Mouse (Mus musculus): Measurements from ENCODE around the gene Pdpk1. TPM values are rescaled to one million over a fixed set of nuclear protein-coding genes. Genes with fewer than 3 reads are reported as not detected.
A peak's percentile ranks its signal among the peaks of the same experiment; 100 is the strongest.

Pdpk1 gene
- polyA plus RNA-seq, 1 experiment from 2014 or later, result 68.9 TPM

DNA sequence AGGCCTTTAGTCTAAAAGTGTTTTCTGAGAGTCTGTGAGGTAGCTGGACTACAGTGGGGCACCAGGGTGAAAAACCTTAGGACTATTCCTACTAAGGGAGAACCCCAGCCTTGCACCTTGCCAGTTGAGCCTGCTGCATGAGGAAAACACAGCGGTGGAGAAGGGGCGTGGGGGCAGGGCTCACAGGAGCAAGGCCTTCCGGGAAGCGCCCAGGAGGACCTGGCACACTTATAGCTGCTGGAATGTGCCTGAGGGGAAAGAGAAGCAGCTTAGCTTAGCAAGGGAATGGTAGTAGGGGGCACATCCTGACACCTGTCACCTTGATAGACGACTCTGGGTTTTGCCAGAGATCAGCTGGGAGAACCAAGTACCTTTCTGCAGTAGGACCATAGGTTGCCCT is 10.7 kb upstream of the Pdpk1 start:
- Histone ChIP-seq H3K36me3 (peaks cover 23% of the 10 kb centered on the region), H3K4me3 (replicated peaks) (no peak overlapping the region), H3K4me1 (peaks cover 29% of the 10 kb centered on the region), H3K27ac (replicated peaks) (no peak overlapping the region), H3K27me3 (replicated peaks) (no peaks in the 10 kb centered on the region), H3K4me2 (no peak overlapping the region), H3K9me3 (replicated peaks) (no peaks in the 10 kb centered on the region), H3K9ac (replicated peaks) (no peak overlapping the region)
- WGBS, result 87% methylated on average over 5 of the region's 5 CpGs
- no peak for ATAC-seq (ENCODE audit: low FRiP score)

GRCm38 (mm10) chr17:24157526-24157925 is 6.8 kb upstream of the Pdpk1 start:
- 93% methylated on average over 4 of the region's 4 CpGs for WGBS
- Histone ChIP-seq H3K9ac (replicated peaks) (no peak overlapping the region), H3K27me3 (replicated peaks) (no peaks in the 10 kb centered on the region), H3K4me2 (no peak overlapping the region), H3K36me3 (peaks cover 26% of the 10 kb centered on the region), H3K9me3 (replicated peaks) (no peaks in the 10 kb centered on the region), H3K4me3 (replicated peaks) (no peak overlapping the region), H3K4me1 (peaks cover 9% of the 10 kb centered on the region), H3K27ac (replicated peaks) (no peak overlapping the region)
- no peak for ATAC-seq (ENCODE audit: low FRiP score)

DNA sequence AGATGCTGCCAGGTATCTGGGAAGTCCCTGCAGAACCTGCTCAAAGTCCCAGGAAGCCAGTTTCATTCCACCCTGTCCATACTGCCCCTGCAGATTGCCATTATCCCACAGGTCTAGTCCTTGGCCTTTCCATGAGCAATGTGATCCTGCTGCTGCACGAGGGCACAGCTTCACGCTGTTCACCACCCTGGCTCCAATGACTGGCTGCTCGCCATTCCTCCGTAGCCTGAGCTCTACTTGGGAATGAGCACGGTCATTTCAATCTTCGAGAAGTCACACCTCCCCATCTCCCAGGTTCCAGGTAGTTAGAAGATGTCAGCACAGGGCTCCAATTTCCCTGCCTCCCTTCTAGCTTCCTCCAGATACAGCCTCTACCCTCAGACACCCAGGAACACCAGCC is 6.4 kb upstream of the Pdpk1 start:
- no peak overlapping the region for H3K9ac ChIP-seq (replicated peaks)
- no peaks in the 10 kb centered on the region for H3K27me3 ChIP-seq (replicated peaks)
- no peak overlapping the region for H3K27ac ChIP-seq (replicated peaks)
- ATAC-seq (ENCODE audit: low FRiP score), result no peak
- H3K4me2 ChIP-seq, result no peak overlapping the region
- H3K4me1 ChIP-seq, result peaks cover 8% of the 10 kb centered on the region
- 93% methylated on average over 6 of the region's 6 CpGs for WGBS
- H3K9me3 ChIP-seq (replicated peaks), result no peaks in the 10 kb centered on the region
- peaks cover 26% of the 10 kb centered on the region for H3K36me3 ChIP-seq
- no peak overlapping the region for H3K4me3 ChIP-seq (replicated peaks)

GRCm38 (mm10) chr17:24156394-24156793 is 5.7 kb upstream of the Pdpk1 start:
- Histone ChIP-seq H3K9me3 (replicated peaks) (no peaks in the 10 kb centered on the region), H3K27ac (replicated peaks) (no peak overlapping the region), H3K4me1 (peaks cover 10% of the 10 kb centered on the region), H3K9ac (replicated peaks) (0 out of 2 replicates have a peak overlapping the region, but pooled peaks have one; percentile 7), H3K36me3 (peaks cover 26% of the 10 kb centered on the region), H3K27me3 (replicated peaks) (no peaks in the 10 kb centered on the region), H3K4me3 (replicated peaks) (no peak overlapping the region), H3K4me2 (no peak overlapping the region)
- WGBS, result 86% methylated on average over 3 of the region's 3 CpGs
- ATAC-seq (ENCODE audit: low FRiP score), result no peak

DNA sequence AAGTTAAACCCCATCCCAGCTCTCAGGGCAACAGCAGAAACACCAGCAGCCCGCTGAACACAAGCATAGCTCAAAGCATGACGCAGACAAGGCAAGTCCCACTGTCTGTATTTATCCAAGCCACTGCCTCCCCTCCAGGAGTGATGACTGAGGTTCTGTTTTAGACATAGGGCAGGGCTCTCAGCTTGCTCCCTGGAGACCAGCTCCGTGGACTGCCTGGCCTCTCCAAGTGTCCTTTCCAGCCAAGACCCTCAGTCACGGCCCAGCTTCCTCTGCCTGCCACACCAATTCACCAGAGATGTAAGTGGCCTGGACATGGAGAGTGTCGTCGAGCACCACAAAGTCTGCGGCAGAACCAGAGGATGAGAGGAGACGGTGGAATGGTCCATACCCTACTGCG is 5.0 kb upstream of the Pdpk1 start:
- no peaks in the 10 kb centered on the region for H3K9me3 ChIP-seq (replicated peaks)
- H3K4me3 ChIP-seq (replicated peaks), result no peak overlapping the region
- H3K4me2 ChIP-seq, result no peak overlapping the region
- 91% methylated on average over 9 of the region's 9 CpGs for WGBS
- H3K9ac ChIP-seq (replicated peaks), result no peak overlapping the region
- H3K4me1 ChIP-seq, result peaks cover 9% of the 10 kb centered on the region
- ATAC-seq (ENCODE audit: low FRiP score), result no peak
- H3K27ac ChIP-seq (replicated peaks), result no peak overlapping the region
- H3K36me3 ChIP-seq, result peaks cover 26% of the 10 kb centered on the region
- no peaks in the 10 kb centered on the region for H3K27me3 ChIP-seq (replicated peaks)

DNA sequence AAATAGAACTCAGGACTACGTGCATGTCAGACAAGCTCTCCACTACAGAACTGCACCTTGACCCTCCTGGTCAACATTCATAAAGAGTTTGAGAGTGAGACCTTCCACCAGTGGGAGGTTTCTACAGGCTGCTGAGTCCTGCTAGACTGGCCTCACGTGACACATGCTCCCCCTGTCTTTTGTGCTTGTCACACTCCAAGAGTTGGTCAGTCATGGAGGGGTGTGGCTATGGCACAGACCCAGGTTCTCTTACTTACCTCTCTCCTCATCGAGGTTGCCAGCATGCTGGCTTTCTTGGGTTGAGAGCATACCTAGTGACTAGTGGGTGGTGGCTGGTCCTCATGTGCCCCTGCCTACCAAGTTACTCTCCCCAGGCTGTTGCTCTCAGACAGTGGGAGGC is 3.7 kb upstream of the Pdpk1 start:
- no peaks in the 10 kb centered on the region for H3K27me3 ChIP-seq (replicated peaks)
- no peak overlapping the region for H3K9ac ChIP-seq (replicated peaks)
- peaks cover 9% of the 10 kb centered on the region for H3K4me1 ChIP-seq
- H3K4me3 ChIP-seq (replicated peaks), result no peak overlapping the region
- H3K9me3 ChIP-seq (replicated peaks), result no peaks in the 10 kb centered on the region
- no peak overlapping the region for H3K4me2 ChIP-seq
- ATAC-seq (ENCODE audit: low FRiP score), result no peak
- no peak overlapping the region for H3K27ac ChIP-seq (replicated peaks)
- H3K36me3 ChIP-seq, result peaks cover 26% of the 10 kb centered on the region
- WGBS, result 84% methylated on average over 3 of the region's 3 CpGs

DNA sequence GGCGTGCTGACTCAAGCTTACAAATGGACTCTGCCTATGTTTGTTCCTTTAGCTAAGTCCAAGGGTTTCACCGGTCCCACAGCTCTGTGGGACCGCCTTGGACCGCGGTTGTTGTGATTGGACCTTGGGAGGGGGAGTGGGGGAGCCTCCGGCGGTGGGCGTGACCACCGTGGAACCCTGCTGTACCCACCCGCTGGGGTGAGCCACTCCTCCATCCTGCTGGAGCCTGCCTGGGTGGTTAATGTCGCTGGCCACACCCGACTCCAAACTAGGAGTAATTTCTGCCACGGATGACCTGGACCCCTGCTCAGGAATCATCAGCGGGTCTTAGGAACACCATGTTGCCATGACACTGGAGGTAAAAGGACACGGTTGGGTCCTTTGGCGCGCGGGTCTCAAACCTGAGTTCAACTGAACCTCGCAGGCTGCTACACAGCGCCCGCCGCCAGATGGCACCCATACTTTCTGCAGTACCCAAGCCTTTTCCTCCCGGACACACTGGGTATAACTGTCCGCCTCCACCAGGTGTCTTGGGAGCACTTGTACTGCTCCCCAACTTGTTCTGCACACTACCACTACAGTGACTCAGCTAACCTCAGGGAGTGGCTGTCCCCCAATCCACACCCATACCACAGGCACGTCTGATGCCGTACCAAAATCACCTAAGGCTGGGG is 1.3 kb upstream of the Pdpk1 start:
- Histone ChIP-seq H3K4me1 (peaks cover 9% of the 10 kb centered on the region), H3K4me2 (peak overlapping the region; percentile 73), H3K27ac (replicated peaks) (no peak overlapping the region), H3K36me3 (peaks cover 12% of the 10 kb centered on the region), H3K27me3 (replicated peaks) (no peaks in the 10 kb centered on the region), H3K9me3 (replicated peaks) (no peaks in the 10 kb centered on the region), H3K4me3 (replicated peaks) (peak overlapping the region; percentile 36), H3K9ac (replicated peaks) (peak overlapping the region; percentile 46)
- WGBS, result under 1% methylated on average over 26 of the region's 26 CpGs
- ATAC-seq (ENCODE audit: low FRiP score), result peak; percentile 79

DNA sequence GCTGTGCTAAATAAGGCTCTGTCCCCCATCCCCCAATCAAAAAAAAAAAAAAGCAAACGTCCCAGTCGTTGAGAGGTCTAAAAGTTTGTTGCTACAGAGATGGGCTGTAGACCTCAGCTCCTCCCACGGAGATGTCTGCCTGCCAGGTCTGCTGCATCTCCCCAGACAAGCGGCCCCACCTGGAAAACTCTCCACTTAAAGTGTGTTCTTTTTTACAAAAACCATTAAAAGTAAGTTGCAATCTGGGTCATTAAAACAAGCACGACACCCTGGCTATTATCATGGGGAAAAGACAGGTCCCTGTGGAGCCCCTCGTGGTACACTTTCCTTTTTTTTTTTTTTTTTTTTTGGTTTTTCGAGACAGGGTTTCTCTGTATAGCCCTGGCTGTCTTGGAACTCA is 658 bp upstream of the Pdpk1 start:
- H3K9ac ChIP-seq (replicated peaks), result no peak overlapping the region
- no peaks in the 10 kb centered on the region for H3K27me3 ChIP-seq (replicated peaks)
- ATAC-seq (ENCODE audit: low FRiP score), result no peak
- no peaks in the 10 kb centered on the region for H3K9me3 ChIP-seq (replicated peaks)
- peaks cover 10% of the 10 kb centered on the region for H3K36me3 ChIP-seq
- peak overlapping the region; percentile 36 for H3K4me3 ChIP-seq (replicated peaks)
- peaks cover 9% of the 10 kb centered on the region for H3K4me1 ChIP-seq
- H3K27ac ChIP-seq (replicated peaks), result no peak overlapping the region
- 15% methylated on average over 7 of the region's 7 CpGs for WGBS
- H3K4me2 ChIP-seq, result peak overlapping the region; percentile 73

- Histone ChIP-seq H3K4me2 (no peak overlapping the region), H3K9ac (replicated peaks) (no peak overlapping the region), H3K9me3 (replicated peaks) (no peaks in the 10 kb centered on the region), H3K4me1 (peaks cover 9% of the 10 kb centered on the region), H3K27ac (replicated peaks) (no peak overlapping the region), H3K4me3 (replicated peaks) (no peak overlapping the region), H3K36me3 (no peaks in the 10 kb centered on the region), H3K27me3 (replicated peaks) (no peaks in the 10 kb centered on the region)
- WGBS, result 93% methylated on average over 7 of the region's 7 CpGs
- ATAC-seq (ENCODE audit: low FRiP score), result no peak
Observed at GRCm38 (mm10) chr17:24149421-24149820, 1.3 kb downstream of the Pdpk1 start.

- peak overlapping the region; percentile 70; the same call in 1 of the 2 replicates for H3K4me2 ChIP-seq
- no peaks in the 10 kb centered on the region for H3K9me3 ChIP-seq (replicated peaks)
- no peaks in the 10 kb centered on the region for H3K27me3 ChIP-seq (replicated peaks)
- H3K4me1 ChIP-seq, result peaks cover 30% of the 10 kb centered on the region
- no peak for ATAC-seq (ENCODE audit: low FRiP score)
- no peak overlapping the region for H3K27ac ChIP-seq (replicated peaks)
- H3K4me3 ChIP-seq (replicated peaks), result 0 out of 2 replicates have a peak overlapping the region, but pooled peaks have one; percentile 95
- no peak overlapping the region for H3K9ac ChIP-seq (replicated peaks)
- WGBS, result 39% methylated on average over 2 of the region's 2 CpGs
- H3K36me3 ChIP-seq, result no peaks in the 10 kb centered on the region
Observed at GRCm38 (mm10) chr17:24142897-24143296, 7.8 kb downstream of the Pdpk1 start.

DNA sequence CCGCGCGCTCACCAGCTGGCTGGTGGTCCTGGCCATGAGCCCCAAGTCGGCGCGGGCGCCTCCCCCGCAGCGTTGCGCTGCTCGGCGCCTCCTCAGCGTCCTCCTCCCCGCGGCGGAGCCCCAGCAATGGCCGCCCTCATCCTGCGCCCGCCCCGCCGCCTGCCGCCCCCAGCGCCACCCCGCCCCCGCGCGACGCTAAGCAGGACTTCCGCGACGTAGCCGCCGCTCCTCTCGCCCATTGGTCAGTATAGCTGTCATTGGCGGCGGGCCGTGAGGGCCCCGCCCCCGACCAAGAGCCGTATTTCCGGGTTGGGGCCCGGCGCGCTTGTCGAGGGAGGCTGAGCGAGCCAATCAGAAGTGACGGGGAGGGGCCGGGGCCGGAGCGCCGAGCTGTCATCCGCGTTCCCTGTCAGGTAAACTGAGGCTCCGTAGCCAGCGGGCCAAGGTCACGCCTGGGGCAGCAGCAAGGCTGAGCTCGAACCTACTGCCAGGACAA is 9.3 kb downstream of the Pdpk1 start:
- Histone ChIP-seq H3K9me3 (replicated peaks) (no peaks in the 10 kb centered on the region), H3K4me2 (peak overlapping the region; percentile 70), H3K9ac (replicated peaks) (peak overlapping the region; percentile 91), H3K27ac (replicated peaks) (peak overlapping the region; percentile 91), H3K36me3 (no peaks in the 10 kb centered on the region), H3K4me3 (replicated peaks) (peak overlapping the region; percentile 95), H3K27me3 (replicated peaks) (no peaks in the 10 kb centered on the region), H3K4me1 (peaks cover 36% of the 10 kb centered on the region)
- ATAC-seq (ENCODE audit: low FRiP score), result peak; percentile 99
- under 1% methylated on average over 54 of the region's 57 CpGs for WGBS

GRCm38 (mm10) chr17:24140845-24141424 is 9.8 kb downstream of the Pdpk1 start:
- H3K9me3 ChIP-seq (replicated peaks), result no peaks in the 10 kb centered on the region
- 0% methylated on average over 41 of the region's 43 CpGs for WGBS
- peak overlapping the region; percentile 91 for H3K9ac ChIP-seq (replicated peaks)
- no peaks in the 10 kb centered on the region for H3K27me3 ChIP-seq (replicated peaks)
- H3K27ac ChIP-seq (replicated peaks), result peak overlapping the region; percentile 91
- H3K4me3 ChIP-seq (replicated peaks), result peak overlapping the region; percentile 95
- H3K4me2 ChIP-seq, result peak overlapping the region; percentile 70
- ATAC-seq (ENCODE audit: low FRiP score), result peak; percentile 43
- peaks cover 36% of the 10 kb centered on the region for H3K4me1 ChIP-seq
- no peaks in the 10 kb centered on the region for H3K36me3 ChIP-seq
